Mouse (Mus musculus): Measurements from ENCODE around the gene Srf. TPM values are rescaled to one million over a fixed set of nuclear protein-coding genes. Genes with fewer than 3 reads are reported as not detected.

The Srf gene
- polyA plus RNA-seq, 1 experiment: 5.1 TPM

DNA sequence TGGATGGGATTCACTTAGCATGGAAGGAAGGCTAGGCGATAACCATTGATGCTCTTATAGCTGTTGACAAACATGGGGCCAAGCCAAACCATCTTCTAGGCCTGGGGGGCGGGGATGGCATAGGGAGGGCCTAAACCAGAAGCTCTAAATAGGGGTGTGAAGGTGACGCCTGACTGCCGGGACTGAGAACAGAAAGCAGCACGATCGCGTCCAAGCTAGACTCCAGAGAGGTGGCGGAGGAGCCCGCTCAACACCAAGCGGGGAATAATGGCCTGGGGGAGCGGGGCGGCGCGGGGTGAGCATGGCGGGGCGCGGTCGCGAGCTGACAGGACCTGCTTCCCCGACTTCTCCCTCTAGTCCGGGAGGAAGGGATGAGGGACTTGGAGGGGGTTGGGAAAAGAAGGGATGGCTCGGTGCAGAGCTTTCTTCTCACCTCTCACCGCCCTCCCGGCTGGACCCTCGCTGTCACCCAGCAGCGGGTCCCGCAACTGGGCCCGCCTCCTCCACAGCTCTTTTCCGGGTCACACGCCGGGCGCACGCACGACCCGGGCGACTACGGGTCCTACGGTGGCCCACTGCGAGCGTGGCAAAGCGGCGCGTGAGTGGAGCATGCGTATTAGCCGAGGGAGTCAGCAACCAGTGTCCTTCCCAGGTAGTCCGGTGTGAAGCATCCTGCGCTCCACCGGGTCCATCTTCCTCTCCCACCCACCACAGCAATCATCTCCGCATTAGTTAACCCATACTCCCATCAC lies 10.0 kb downstream of the Srf start, which contains the start of gene Cul9:
TSS of gene Cul9 (minus strand) at position 576 of the 752 bp plus-strand sequence.
- H3K36me3 ChIP-seq (ENCODE audit: control insufficient read depth): peaks cover 28% of the 10 kb centered on the region
- H3K4me1 ChIP-seq (ENCODE audit: control insufficient read depth): peaks cover 8% of the 10 kb centered on the region
- H3K9me3 ChIP-seq (ENCODE audit: control insufficient read depth, low read length): no peaks in the 10 kb centered on the region
- H3K27me3 ChIP-seq (ENCODE audit: control insufficient read depth): peaks cover 38% of the 10 kb centered on the region
- TF ChIP-seq TAL1 (IDR thresholded peaks at IDR 0.05; ENCODE audit: low read length) (no peak), GATA1 (IDR thresholded peaks at IDR 0.05; ENCODE audit: low read length) (no peak)
- peak within 1 kb of the TSS; percentile 45 for H3K4me3 ChIP-seq (replicated peaks)

DNA sequence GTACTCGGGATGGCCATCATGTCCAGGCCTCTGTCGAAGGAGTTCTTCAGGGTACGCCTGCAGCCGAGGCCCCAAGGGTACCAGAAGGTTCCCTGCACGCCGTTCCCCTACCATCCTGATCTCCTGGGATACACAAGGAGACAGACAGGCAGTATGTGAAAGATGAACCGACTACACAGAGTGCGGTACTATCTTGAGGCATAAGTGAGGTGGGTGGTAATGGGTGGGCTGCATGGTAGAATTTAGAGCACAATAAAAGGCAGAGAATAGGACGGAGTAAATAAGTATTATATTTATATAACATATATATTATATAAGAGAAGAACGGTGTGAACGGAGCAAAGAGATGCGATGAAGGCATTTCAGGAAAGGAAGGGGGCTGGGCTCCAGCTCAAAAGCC lies 12.3 kb downstream of the Srf start:
- TF ChIP-seq GATA1 (IDR thresholded peaks at IDR 0.05; ENCODE audit: low read length) (no peak), TAL1 (IDR thresholded peaks at IDR 0.05; ENCODE audit: low read length) (no peak)
- peaks cover 5% of the 10 kb centered on the region for H3K36me3 ChIP-seq (ENCODE audit: control insufficient read depth)
- peaks cover 40% of the 10 kb centered on the region for H3K27me3 ChIP-seq (ENCODE audit: control insufficient read depth)

DNA sequence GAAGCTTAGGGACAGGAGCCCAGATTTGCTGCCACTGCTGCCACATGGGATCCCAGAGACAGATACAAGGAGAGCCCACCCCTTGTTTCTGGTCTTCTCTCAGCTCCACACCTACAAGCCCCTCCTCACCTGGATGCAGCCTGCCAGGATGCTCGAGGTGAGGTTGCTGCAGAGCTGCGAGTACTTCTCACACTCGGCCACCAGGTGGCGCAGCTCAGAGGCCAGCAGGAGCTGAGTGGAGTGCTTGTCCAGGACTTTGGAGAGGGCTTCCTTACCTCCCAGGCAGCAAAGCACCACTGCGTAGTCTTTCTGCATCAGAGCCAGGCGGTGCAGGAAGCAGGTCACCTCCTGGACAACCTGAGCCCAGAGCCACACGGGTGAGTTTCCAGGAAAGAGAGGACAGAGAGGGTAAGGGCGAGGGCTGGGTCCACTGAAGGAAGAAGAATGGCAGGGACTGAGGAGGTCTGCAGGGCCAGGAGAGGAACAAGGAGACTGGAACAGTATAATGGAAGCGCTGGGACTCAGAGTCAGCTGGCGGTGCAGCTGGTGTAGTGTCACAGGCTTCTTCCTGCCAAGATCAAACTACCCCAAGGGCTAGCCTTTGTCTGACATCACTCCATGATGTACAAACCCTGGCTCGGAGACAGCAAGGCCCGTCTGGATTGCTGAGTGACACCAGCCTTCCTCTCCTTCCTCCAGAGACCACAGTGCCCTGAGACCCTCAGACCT lies 30.2 kb downstream of the Srf start:
- Histone ChIP-seq H3K4me1 (ENCODE audit: control insufficient read depth) (no peaks in the 10 kb centered on the region), H3K27me3 (ENCODE audit: control insufficient read depth) (peaks cover 14% of the 10 kb centered on the region), H3K36me3 (ENCODE audit: control insufficient read depth) (no peaks in the 10 kb centered on the region), H3K4me3 (replicated peaks) (no peak overlapping the region), H3K9me3 (ENCODE audit: control insufficient read depth, low read length) (no peaks in the 10 kb centered on the region)
- TF ChIP-seq GATA1 (IDR thresholded peaks at IDR 0.05; ENCODE audit: low read length) (no peak), TAL1 (IDR thresholded peaks at IDR 0.05; ENCODE audit: low read length) (no peak)

More for the DNA sequence above, 12.3 kb downstream of the Srf start:
- Histone ChIP-seq H3K4me1 (ENCODE audit: control insufficient read depth) (peaks cover 6% of the 10 kb centered on the region), H3K9me3 (ENCODE audit: control insufficient read depth, low read length) (no peaks in the 10 kb centered on the region), H3K4me3 (replicated peaks) (no peak overlapping the region)

DNA sequence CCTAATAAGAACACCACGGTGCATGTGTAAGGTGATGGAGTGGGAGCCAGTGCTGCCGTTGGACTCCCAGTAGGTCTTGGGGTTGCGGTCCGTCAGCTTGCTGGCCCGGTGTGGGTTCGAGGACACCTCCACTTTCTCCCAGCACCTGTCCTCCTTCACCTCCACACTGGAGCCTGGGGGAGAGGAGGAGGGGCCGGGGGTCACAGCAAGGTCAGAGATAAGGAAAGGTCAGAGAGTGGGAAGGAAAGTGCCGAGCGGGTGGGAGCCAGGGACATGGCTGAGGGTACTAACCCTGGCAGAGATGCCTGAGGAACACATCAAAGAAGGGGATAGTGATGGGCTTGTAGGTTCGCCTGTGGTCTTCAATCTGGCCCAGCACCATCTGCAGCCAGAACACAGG lies 30.9 kb downstream of the Srf start:
- TF ChIP-seq GATA1 (IDR thresholded peaks at IDR 0.05; ENCODE audit: low read length): no peak
- no peak for TF ChIP-seq TAL1 (IDR thresholded peaks at IDR 0.05; ENCODE audit: low read length)
- Histone ChIP-seq H3K9me3 (ENCODE audit: control insufficient read depth, low read length) (no peaks in the 10 kb centered on the region), H3K4me3 (replicated peaks) (no peak overlapping the region), H3K4me1 (ENCODE audit: control insufficient read depth) (no peaks in the 10 kb centered on the region), H3K36me3 (ENCODE audit: control insufficient read depth) (no peaks in the 10 kb centered on the region), H3K27me3 (ENCODE audit: control insufficient read depth) (peaks cover 21% of the 10 kb centered on the region)

DNA sequence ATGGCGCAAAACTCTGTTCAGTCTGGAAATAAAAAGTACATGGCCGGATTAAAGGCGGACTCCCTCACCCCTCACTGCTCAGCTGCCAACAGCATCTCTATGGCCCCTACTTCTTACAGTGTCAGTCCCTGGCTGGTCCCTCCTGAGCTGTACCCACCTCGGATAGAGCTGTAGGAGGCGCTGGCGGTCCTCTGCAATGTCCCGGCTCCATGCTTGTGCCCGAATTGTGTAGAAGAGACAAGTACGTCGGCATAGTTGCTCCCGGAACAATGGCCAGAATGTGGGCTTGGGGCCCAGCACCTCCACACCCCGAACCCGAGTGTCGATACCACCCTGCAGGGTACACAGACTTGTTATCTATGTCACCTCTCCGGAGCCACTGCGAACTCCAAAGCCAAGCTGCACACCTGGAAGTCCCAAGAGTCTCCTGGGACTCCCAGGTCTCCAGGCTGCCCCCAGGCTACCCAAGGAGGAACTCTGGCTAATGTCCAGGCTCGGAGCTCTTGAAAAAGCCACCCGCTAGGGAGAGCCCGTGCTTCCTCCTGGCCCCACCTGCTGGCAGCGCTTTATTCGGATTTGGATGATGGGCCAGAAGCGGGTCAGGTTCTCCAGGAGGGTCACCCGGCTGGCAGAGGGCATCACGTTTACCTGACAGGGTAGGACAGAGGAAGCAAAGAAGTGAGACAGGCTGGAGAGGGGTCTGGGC lies 33.9 kb downstream of the Srf start:
- Histone ChIP-seq H3K36me3 (ENCODE audit: control insufficient read depth) (no peaks in the 10 kb centered on the region), H3K27me3 (ENCODE audit: control insufficient read depth) (peaks cover 29% of the 10 kb centered on the region), H3K4me1 (ENCODE audit: control insufficient read depth) (no peaks in the 10 kb centered on the region), H3K9me3 (ENCODE audit: control insufficient read depth, low read length) (no peaks in the 10 kb centered on the region), H3K4me3 (replicated peaks) (no peak overlapping the region)
- TF ChIP-seq TAL1 (IDR thresholded peaks at IDR 0.05; ENCODE audit: low read length): no peak

DNA sequence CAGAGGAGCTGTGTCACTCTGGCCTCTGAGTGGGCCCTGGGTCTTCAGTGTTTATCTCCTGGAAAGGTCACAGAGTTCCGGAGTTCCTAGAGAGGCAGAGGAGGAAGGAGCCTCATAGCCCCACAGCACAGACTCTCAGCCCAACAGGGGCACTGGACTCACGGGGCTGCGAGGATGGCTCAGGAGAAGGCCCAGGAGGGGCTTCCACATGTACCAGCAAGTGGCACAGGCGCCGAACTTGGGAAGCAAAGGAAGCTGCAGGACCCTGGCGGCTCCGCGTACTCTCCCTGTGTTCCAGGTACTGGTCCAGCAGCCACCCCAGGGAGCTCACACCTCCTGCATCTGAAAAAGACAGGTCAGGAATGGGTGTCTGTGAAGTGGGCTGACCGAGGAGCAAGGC lies 34.8 kb downstream of the Srf start:
- H3K4me3 ChIP-seq (replicated peaks): no peak overlapping the region
- no peaks in the 10 kb centered on the region for H3K9me3 ChIP-seq (ENCODE audit: control insufficient read depth, low read length)
- H3K4me1 ChIP-seq (ENCODE audit: control insufficient read depth): no peaks in the 10 kb centered on the region
- TF ChIP-seq TAL1 (IDR thresholded peaks at IDR 0.05; ENCODE audit: low read length) (no peak), GATA1 (IDR thresholded peaks at IDR 0.05; ENCODE audit: low read length) (no peak)
- H3K27me3 ChIP-seq (ENCODE audit: control insufficient read depth): peaks cover 29% of the 10 kb centered on the region
- H3K36me3 ChIP-seq (ENCODE audit: control insufficient read depth): no peaks in the 10 kb centered on the region

DNA sequence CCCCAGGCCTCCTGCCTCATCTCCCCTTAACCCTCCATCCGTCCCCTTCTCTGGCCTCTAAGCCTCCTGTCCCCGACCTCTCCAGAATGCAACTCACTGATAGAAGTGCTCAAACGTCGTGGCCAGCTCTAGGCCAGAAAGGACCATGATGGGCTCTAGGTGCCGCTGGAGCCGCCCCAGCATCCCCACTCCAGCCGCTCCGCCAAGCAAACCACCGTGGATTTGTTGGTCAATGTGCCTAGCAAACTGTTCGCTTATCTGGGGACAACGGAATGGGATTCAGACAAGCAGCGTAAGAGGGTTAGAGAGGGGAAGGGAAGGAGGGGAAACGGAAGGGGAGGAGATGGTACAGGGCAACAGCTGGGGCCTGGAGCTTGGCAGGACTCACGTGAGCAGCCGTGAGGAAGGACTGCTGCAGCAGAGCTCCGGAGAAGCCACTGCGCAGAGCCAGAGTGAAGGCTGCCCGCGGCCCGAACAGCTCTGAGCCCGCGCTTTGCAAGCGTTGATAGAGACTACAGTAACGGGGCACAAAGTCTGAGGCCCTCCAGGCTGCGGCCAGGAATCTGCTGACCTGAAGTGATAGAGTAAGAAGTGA lies 35.5 kb downstream of the Srf start:
- Histone ChIP-seq H3K9me3 (ENCODE audit: control insufficient read depth, low read length) (no peaks in the 10 kb centered on the region), H3K4me1 (ENCODE audit: control insufficient read depth) (no peaks in the 10 kb centered on the region), H3K4me3 (replicated peaks) (no peak overlapping the region), H3K36me3 (ENCODE audit: control insufficient read depth) (no peaks in the 10 kb centered on the region), H3K27me3 (ENCODE audit: control insufficient read depth) (peaks cover 29% of the 10 kb centered on the region)
- TF ChIP-seq GATA1 (IDR thresholded peaks at IDR 0.05; ENCODE audit: low read length) (no peak), TAL1 (IDR thresholded peaks at IDR 0.05; ENCODE audit: low read length) (no peak)

DNA sequence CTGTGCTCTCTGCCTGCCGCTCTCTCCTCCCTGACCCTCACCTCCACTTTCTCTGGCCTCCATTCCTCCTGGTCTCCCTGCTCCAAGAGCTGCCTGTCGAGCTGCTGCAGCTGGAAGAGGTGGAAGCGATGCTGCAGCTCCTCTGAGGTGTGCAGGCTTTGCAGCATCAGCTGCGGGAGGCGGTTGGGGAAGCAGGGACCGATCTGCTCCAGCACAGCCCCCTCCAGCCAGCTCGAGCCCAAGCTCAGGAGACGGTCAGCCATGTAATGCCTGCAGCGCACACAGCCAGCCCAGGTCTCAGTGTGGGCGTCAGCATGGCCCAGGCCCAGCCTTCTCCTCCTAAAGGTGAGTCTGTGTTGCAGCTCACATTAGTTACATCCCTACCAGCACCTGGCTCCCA lies 36.0 kb downstream of the Srf start:
- Histone ChIP-seq H3K36me3 (ENCODE audit: control insufficient read depth) (no peaks in the 10 kb centered on the region), H3K9me3 (ENCODE audit: control insufficient read depth, low read length) (no peaks in the 10 kb centered on the region), H3K4me1 (ENCODE audit: control insufficient read depth) (no peaks in the 10 kb centered on the region), H3K4me3 (replicated peaks) (no peak overlapping the region), H3K27me3 (ENCODE audit: control insufficient read depth) (peaks cover 29% of the 10 kb centered on the region)
- TF ChIP-seq TAL1 (IDR thresholded peaks at IDR 0.05; ENCODE audit: low read length) (no peak), GATA1 (IDR thresholded peaks at IDR 0.05; ENCODE audit: low read length) (no peak)

DNA sequence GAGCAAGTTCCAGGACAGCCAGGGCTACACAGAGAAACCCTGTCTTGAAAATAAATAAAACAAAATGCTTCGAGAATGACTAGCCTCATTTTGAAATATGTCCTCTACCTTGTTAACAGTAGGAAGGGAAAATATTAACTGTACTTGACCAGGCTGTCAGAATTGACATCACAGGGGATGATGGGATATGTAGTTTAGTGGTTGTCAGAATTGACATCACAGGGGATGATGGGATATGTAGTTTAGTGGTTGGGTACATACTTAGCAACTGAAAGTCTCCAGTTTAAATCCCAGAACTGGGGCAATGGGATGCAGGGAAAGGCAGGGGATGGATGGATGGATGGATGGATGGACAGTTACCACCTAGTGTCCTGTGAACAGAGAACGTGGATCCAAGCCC lies 42.6 kb downstream of the Srf start:
- H3K9me3 ChIP-seq (ENCODE audit: control insufficient read depth, low read length): no peaks in the 10 kb centered on the region
- no peak for TF ChIP-seq GATA1 (IDR thresholded peaks at IDR 0.05; ENCODE audit: low read length)
- no peak for TF ChIP-seq TAL1 (IDR thresholded peaks at IDR 0.05; ENCODE audit: low read length)
- no peaks in the 10 kb centered on the region for H3K36me3 ChIP-seq (ENCODE audit: control insufficient read depth)
- H3K27me3 ChIP-seq (ENCODE audit: control insufficient read depth): peaks cover under 1% of the 10 kb centered on the region; the same call in 1 of the 2 replicates
- no peak overlapping the region for H3K4me3 ChIP-seq (replicated peaks)
- no peaks in the 10 kb centered on the region for H3K4me1 ChIP-seq (ENCODE audit: control insufficient read depth)

Data from erythroblast, embryonic 14.5 days (primary cell).